Mouse (Mus musculus): Measurements from ENCODE around the gene Plekhb2. TPM values are rescaled to one million over a fixed set of nuclear protein-coding genes. Genes with fewer than 3 reads are reported as not detected.

Gene Plekhb2
- total RNA-seq, 2 experiments from 2014 or later = 21.8 to 23.8 TPM

DNA sequence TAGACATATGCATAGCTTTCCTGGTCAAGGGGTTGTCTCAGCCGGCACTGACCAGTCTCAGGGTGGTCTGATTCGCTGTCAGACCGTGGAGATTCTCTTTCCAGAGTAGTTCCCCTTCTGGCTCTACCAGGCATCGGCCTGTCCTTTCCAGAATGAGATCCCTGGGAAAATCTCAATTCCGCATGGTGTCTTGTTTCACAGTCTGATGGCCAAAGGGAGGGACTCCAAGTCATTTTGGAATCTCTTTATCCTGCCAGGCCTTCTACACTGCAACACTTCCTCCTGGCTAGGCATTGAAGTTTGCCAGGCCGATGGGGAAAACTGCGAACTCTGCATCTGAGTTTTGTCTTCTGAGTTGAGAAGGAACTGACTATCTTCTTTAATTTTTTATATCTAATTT is 10.4 kb downstream of the Plekhb2 start:
- intact Hi-C loops (cut with DNase I; ENCODE audit: low total_unique reads) = no loop called here
- DNase-seq = peak; percentile 23

DNA sequence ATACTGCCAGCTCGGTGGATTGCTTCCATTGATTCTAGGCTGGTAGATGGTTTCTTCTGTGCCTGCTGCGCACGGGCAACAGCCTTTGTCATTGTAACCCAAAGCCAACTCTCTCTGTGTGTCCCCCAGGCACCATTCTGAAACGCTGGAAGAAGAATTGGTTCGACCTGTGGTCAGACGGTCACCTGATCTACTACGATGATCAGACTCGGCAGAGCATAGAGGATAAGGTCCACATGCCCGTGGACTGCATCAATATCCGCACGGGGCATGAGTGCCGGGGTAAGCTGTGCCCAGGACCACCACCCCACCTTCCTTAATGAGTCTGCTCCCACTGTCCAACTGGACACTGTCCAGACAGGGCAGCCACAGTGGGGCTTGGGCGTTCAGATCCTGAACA is 13.1 kb downstream of the Plekhb2 start:
- DNase-seq = no peak
- intact Hi-C loops (cut with DNase I; ENCODE audit: low total_unique reads) = no loop called here

DNA sequence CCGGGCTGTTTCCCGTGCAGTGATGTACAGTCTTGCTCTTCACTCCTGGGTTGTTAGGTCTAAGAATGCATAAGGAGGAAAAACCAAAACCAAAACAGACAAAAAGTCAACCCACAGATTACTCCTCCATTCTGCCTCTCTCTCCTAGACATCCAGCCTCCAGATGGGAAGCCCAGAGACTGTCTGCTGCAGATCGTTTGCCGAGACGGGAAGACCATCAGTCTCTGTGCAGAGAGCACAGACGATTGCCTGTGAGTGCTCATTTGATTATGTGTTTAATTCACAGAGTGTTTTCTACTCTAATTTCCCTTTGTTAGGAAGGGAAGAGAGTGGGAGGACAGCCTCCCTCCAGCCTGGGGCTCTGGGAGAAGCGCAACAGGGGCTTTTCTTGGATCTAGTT is 13.5 kb downstream of the Plekhb2 start:
- no peak for DNase-seq
- intact Hi-C loops (cut with DNase I; ENCODE audit: low total_unique reads) = no loop called here

DNA sequence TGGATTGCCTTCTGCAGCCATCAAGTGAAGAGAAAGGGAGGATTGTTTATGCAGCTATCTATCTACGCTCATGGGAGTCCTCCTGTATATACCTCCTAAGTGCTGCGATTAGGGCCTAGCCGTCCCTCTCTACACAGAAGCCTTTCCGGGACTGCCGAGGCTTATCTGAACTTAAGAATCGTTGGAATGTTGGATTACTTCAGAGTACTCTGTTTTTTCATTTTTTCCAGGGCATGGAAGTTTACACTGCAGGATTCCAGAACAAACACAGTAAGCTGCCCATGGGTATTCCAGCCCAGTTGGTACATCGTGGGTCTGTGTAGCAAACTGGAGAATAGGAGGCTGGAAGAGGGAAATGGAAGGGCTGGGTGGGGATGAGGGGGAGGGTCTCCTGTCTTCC is 14.5 kb downstream of the Plekhb2 start:
- intact Hi-C loops (cut with DNase I; ENCODE audit: low total_unique reads) = no loop called here
- DNase-seq = no peak

DNA sequence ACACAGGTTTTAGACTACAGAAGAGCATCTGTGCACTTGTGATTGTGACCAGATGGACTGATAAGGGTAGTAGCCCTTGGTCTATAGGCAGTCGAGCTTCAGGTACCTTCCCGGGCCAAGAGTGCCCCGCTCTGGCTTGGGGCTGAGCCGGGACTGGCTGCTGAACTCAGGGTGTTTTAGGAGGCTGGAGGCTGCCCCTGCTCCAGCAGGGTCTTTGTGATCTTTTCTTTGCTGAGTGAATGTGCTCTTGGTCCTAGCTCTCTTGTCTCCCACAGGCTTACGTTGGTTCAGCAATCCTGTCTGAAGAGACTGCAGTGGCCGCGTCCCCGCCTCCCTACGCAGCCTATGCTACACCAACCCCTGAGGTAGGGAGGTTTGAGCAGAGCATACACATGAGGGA is 16.1 kb downstream of the Plekhb2 start:
- no peak for DNase-seq
- intact Hi-C loops (cut with DNase I; ENCODE audit: low total_unique reads) = no loop called here

GRCm38 (mm10) chr1:34866815-34867573 is 17.2 kb downstream of the Plekhb2 start:
- intact Hi-C loops (cut with DNase I; ENCODE audit: low total_unique reads) = no loop called here
- DNase-seq = peak; percentile 85

- DNase-seq = no peak
- intact Hi-C loops (cut with DNase I; ENCODE audit: low total_unique reads) = no loop called here
Observed at GRCm38 (mm10) chr1:34867574-34867955, 17.8 kb downstream of the Plekhb2 start.

DNA sequence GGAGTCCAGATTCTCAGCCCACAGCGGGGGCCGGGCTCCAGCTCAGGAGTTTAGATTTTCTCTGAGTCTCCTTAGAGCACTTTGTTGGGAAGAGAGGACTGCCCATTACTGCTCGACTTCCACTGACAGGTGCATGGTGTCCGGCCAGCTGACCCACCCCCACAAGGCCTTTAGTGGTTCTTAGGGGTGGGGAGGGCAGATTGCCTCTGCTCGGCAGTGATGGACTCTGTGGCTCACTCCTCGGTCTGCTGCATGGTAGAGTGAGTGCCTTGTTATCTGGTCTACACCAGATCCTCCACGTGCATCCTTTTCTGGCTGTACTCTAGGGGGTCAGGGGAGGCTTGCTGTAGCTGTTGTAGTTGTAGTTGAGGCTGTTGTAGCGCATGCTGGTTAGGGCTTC is 18.6 kb downstream of the Plekhb2 start:
- no peak for DNase-seq
- intact Hi-C loops (cut with DNase I; ENCODE audit: low total_unique reads) = no loop called here

GRCm38 (mm10) chr1:34869231-34869630 is 19.5 kb downstream of the Plekhb2 start:
- intact Hi-C loops (cut with DNase I; ENCODE audit: low total_unique reads) = no loop called here

DNA sequence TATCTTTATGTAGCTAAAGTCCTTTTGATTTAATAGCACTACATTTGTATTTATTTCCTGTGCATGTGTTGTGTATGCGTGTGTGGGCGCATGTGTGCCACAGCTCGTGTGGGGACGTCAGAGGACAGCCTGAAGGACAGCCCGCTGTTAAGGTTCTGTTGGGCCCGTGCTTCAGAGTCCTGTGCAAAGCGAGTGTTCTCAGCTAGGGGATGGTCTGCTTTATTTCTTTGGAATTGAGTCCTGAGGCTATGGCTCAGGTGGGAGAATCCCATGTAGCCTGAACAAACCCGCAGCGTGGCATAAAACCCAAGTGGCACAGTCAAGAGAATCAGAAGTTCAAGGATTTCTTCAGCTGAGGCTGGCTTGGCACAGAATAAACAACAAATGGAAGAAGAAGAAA is 21.4 kb downstream of the Plekhb2 start:
- no peak for DNase-seq
- intact Hi-C loops (cut with DNase I; ENCODE audit: low total_unique reads) = loop anchor here (5.0 kb wide), 1 partner anchor 139 kb away; no protein-coding TSS in a partner anchor

More at GRCm38 (mm10) chr1:34869231-34869630, 19.5 kb downstream of the Plekhb2 start:
- DNase-seq = no peak

- no peak for DNase-seq
- intact Hi-C loops (cut with DNase I; ENCODE audit: low total_unique reads) = loop anchor here (5.0 kb wide), 1 partner anchor 141 kb away; no protein-coding TSS in a partner anchor
Observed at GRCm38 (mm10) chr1:34873551-34873950, 23.8 kb downstream of the Plekhb2 start.

- intact Hi-C loops (cut with DNase I; ENCODE audit: low total_unique reads) = no loop called here
- no peak for DNase-seq
Observed at GRCm38 (mm10) chr1:34879611-34880010, 29.8 kb downstream of the Plekhb2 start.

DNA sequence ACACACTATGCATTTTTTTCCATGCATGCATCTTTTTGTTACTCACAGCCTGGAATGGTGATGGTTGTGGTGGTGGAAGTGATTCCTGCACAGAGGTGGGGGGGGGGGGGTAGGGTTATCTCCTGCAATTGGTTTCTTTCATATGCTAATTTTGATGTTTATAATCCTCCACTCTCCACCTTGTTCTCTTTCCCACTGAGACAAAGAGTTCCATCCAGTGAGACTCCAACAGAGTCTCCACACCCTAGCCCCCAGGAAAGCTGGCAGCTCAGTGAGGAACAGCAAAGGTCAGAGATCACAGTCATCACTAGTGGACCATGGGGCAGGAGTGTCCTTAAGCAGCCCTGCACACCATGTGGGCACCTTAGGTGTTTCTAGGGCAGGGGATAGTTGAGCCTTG is 34.0 kb downstream of the Plekhb2 start:
- DNase-seq = no peak
- intact Hi-C loops (cut with DNase I; ENCODE audit: low total_unique reads) = no loop called here

GRCm38 (mm10) chr1:34891559-34892289 is 41.9 kb downstream of the Plekhb2 start:
- DNase-seq = peak; percentile 23
- intact Hi-C loops (cut with DNase I; ENCODE audit: low total_unique reads) = no loop called here

DNA sequence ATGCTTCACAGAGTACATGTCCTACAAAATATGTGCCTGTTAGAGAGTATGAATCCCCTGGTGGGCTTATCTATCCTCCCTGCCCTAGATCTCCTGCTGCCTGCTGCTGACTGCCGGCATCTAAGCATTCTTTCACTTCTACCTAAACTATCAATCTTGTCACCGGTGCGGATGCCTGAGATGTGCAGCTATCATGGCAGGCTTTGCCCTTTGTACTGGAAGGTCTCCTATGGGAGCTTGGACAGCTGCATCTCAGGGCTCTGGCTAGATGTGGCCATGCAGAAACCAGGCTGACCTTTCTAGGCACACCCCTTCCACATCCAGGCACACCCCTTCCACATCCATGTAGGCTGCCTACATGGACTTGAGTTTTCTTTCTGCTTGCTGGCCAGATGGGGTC is 42.7 kb downstream of the Plekhb2 start:
- intact Hi-C loops (cut with DNase I; ENCODE audit: low total_unique reads) = no loop called here
- DNase-seq = no peak

DNA sequence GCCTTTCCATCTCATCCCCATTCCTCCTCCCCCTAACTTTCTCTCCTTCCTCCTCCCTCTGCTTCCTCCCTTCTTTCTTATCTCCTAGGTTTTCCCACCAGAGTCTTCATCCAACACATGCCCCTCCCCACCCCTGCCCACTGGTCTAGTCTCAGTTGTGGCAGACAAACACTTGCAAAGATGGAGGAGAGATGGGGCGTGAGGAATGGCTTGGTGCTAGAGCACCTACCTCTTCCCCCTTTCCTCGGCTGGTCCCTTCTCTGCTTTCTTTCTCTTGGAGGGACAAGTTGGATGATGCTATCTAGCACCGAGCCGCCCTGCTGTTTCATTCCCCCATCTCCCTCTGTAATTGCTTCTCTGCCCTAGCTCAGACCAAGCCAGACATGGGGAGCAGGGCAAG is 43.6 kb downstream of the Plekhb2 start:
- intact Hi-C loops (cut with DNase I; ENCODE audit: low total_unique reads) = no loop called here
- DNase-seq = no peak

DNA sequence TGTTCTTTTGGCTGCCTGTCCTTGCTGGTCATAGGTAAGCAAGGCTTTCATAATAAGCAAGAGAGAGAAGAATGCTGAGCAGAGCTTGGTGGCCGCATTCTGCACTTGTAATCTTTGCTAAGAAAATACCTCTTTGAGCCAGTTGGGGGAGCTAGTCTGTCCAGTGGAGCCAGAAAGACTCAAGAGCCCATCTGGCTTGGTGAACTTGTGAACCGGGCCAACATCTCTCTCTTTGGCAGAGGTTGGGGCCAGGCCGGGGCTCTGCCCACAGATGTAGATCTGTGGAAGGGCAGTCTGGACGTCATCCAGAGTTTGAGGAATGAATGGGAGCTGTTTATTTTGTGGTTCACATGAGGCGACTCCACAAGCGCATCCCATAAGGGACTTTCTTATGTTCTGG is 44.1 kb downstream of the Plekhb2 start:
- DNase-seq = no peak
- intact Hi-C loops (cut with DNase I; ENCODE audit: low total_unique reads) = no loop called here

- intact Hi-C loops (cut with DNase I; ENCODE audit: low total_unique reads) = no loop called here
- no peak for DNase-seq
Observed at GRCm38 (mm10) chr1:34896102-34896501, 46.3 kb downstream of the Plekhb2 start.

- intact Hi-C loops (cut with DNase I; ENCODE audit: low total_unique reads) = no loop called here
- DNase-seq = peak; percentile 39
Observed at GRCm38 (mm10) chr1:34896898-34897297, 47.1 kb downstream of the Plekhb2 start.

DNA sequence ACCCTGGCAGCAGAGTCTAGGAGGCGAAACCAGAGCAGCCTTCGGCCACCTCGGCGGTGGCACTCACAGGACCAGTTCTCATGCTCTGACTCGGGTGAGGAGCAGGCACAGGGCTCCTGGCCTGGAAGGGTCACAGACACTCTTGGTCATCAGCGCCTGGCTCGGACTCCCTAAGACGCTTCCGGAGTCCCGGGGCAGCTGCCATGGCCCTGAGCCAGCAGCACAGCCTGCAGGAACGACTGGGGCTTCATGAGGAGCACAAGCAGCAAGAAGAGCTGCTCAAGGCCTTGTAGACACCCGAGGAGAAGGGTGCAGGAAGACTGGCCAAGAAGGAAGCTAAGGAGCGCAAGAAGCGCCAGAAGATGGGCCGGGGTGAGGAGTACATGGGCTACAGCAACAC is 78.9 kb downstream of the Plekhb2 start:
- peak; percentile 25 for DNase-seq
- intact Hi-C loops (cut with DNase I; ENCODE audit: low total_unique reads) = no loop called here

Data from gastrocnemius, postnatal 14 days (tissue).